Mouse (Mus musculus): ENCODE data around the gene Igfbp3.

- peak; percentile 68; the same call in 1 of the 2 replicates for TF ChIP-seq CTCF (IDR thresholded peaks at IDR 0.05; ENCODE audit: borderline replicate concordance, extremely low read depth, insufficient read depth, insufficient read length)
- no peak for TF ChIP-seq POLR2A (IDR thresholded peaks at IDR 0.05; ENCODE audit: borderline replicate concordance, extremely low read depth, insufficient read depth, insufficient read length, poor library complexity, severe bottlenecking)
These were observed 13.9 kb downstream of the Igfbp3 start for GRCm38 (mm10) chr11:7199736-7200392.

All from brain, embryonic 14.5 days (tissue).